Mouse (Mus musculus) bone marrow, adult 2 months (tissue): ENCODE results near the gene Prss23.

Source experiments
- CTCF ChIP-seq: fragments of 200-500 bp; IDR thresholded peaks from 2 replicates; pipeline ENCODE4 v1.5.1; 2011; ENCODE audit warnings: low read length, control low read depth; ENCODE audit not compliant: control insufficient read depth, insufficient read depth
- POLR2A ChIP-seq: fragments of 200-500 bp; IDR thresholded peaks from 2 replicates; pipeline ENCODE4 v1.6.1; 2011; ENCODE audit warnings: low read depth, mild to moderate bottlenecking, control low read depth, low read length, borderline replicate concordance; ENCODE audit not compliant: control insufficient read depth

GRCm38 (mm10) chr7:89562140-89562539 is 35.2 kb upstream of the Prss23 start:
- TF ChIP-seq CTCF: no peak
- TF ChIP-seq POLR2A: no peak
